Comparison of ENCODE assay signal across 7 mouse cellular contexts in the genomic region with DNA sequence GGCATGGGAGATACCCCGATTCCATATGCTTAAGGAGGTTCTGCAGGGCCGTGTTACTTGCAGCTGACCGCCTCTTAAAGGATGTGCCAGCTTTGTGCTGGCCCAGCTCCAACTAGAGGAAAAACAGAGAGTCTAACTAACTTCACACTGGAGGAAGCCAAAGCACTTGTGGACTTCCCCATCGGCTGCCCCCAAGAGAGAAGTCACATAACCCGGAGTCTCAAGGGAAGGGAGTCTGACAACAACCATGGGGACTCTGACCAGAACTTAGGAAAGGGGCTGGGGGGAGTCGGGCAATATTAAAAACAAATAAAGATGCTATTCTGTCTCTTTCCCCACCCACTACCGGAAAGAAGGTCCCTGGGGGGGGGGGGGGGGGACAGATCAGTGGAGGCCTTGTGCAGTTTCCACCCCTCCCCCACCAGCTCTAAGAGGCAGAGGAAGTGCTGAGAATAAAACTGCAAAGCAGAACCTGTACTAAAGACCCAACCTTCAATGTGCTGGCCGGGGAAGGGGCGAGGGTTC. TPM values are rescaled to one million over a fixed set of nuclear protein-coding genes. Genes with fewer than 3 reads are reported as not detected.
A peak's percentile ranks its signal among the peaks of the same experiment; 100 is the strongest.
DNase-seq lines count a peak whose midpoint lies in the region; ATAC-seq lines count a peak whose summit lies in the region.

No protein-coding gene starts in this region.

- peak; percentile 47 for DNase-seq in 416B (ENCODE audit: low read depth)
- DNase-seq in CD4-positive helper T cell, adult 2 months (ENCODE audit: low read depth, low spot score) = peak; percentile 76
- peak; percentile 71 for DNase-seq in left cerebral cortex, postnatal 4 days
- no peak for DNase-seq in testis, postnatal 14 days (ENCODE audit: low spot score)

- intact Hi-C loops in left cerebral cortex, postnatal 4 days (cut with DNase I) = no loop called here

- peaks cover 43% of the 10 kb centered on the region for H3K4me1 ChIP-seq in forebrain, embryonic 15.5 days
- H3K4me1 ChIP-seq in hindbrain, embryonic 13.5 days (replicated peaks) = peaks cover 67% of the 10 kb centered on the region
- H3K4me1 ChIP-seq in neural tube, embryonic 13.5 days (replicated peaks) = peaks cover 88% of the 10 kb centered on the region

- H3K4me2 ChIP-seq in forebrain, embryonic 15.5 days (replicated peaks) = no peak overlapping the region
- no peak overlapping the region for H3K4me2 ChIP-seq in hindbrain, embryonic 13.5 days
- peak overlapping the region; percentile 25; the same call in 1 of the 2 replicates for H3K4me2 ChIP-seq in neural tube, embryonic 13.5 days

- H3K9me3 ChIP-seq in forebrain, embryonic 15.5 days = no peaks in the 10 kb centered on the region
- H3K9me3 ChIP-seq in hindbrain, embryonic 13.5 days = no peaks in the 10 kb centered on the region
- no peaks in the 10 kb centered on the region for H3K9me3 ChIP-seq in neural tube, embryonic 13.5 days

- ATAC-seq in forebrain, embryonic 15.5 days (replicated peaks) = peak; percentile 49; the same call in 1 of the 2 replicates
- peak; percentile 40; the same call in 1 of the 2 replicates for ATAC-seq in hindbrain, embryonic 13.5 days (ENCODE audit: low FRiP score)
- ATAC-seq in neural tube, embryonic 13.5 days (ENCODE audit: low read depth) = peak; percentile 47; the same call in 1 of the 2 replicates

- H3K27ac ChIP-seq in forebrain, embryonic 15.5 days (replicated peaks) = 0 out of 2 replicates have a peak overlapping the region, but pooled peaks have one; percentile 13
- peak overlapping the region; percentile 75 for H3K27ac ChIP-seq in hindbrain, embryonic 13.5 days
- H3K27ac ChIP-seq in neural tube, embryonic 13.5 days (replicated peaks) = peak overlapping the region; percentile 72

- H3K36me3 ChIP-seq in forebrain, embryonic 15.5 days = no peaks in the 10 kb centered on the region
- H3K36me3 ChIP-seq in hindbrain, embryonic 13.5 days = no peaks in the 10 kb centered on the region
- H3K36me3 ChIP-seq in neural tube, embryonic 13.5 days = no peaks in the 10 kb centered on the region

- 19% methylated on average over 9 of the region's 9 CpGs for WGBS in forebrain, embryonic 15.5 days
- 34% methylated on average over 9 of the region's 9 CpGs for WGBS in hindbrain, embryonic 13.5 days
- WGBS in neural tube, embryonic 13.5 days = 28% methylated on average over 9 of the region's 9 CpGs

- H3K27me3 ChIP-seq in forebrain, embryonic 15.5 days = no peaks in the 10 kb centered on the region
- no peaks in the 10 kb centered on the region; the same call in 1 of the 2 replicates for H3K27me3 ChIP-seq in hindbrain, embryonic 13.5 days
- peaks cover 4% of the 10 kb centered on the region; the same call in 1 of the 2 replicates for H3K27me3 ChIP-seq in neural tube, embryonic 13.5 days

- no peak overlapping the region for H3K9ac ChIP-seq in forebrain, embryonic 15.5 days (replicated peaks)
- H3K9ac ChIP-seq in hindbrain, embryonic 13.5 days = no peak overlapping the region
- H3K9ac ChIP-seq in neural tube, embryonic 13.5 days = peak overlapping the region; percentile 36; the same call in 1 of the 2 replicates

- no peak overlapping the region for H3K4me3 ChIP-seq in forebrain, embryonic 15.5 days
- H3K4me3 ChIP-seq in hindbrain, embryonic 13.5 days = no peak overlapping the region
- no peak overlapping the region for H3K4me3 ChIP-seq in neural tube, embryonic 13.5 days

RNA-seq across cellular contexts. Expression of a gene that starts 17.3 kb away (rescaled TPM):
- polyA plus RNA-seq in forebrain, embryonic 15.5 days (2015; fragmentation: Nextera tagmentation; extraction: Ambion mirVana) = 2.0 and 2.2 TPM in 2 replicates
- 2.1 and 2.5 TPM in 2 replicates for polyA plus RNA-seq in hindbrain, embryonic 13.5 days (2015; fragmentation: Nextera tagmentation; extraction: Ambion mirVana)
- total RNA-seq in left cerebral cortex, postnatal 4 days (2021) = 10 to 100 TPM; 25.0 to 25.1 TPM
- 3.2 and 5.0 TPM in 2 replicates for polyA plus RNA-seq in neural tube, embryonic 13.5 days (2015; fragmentation: Nextera tagmentation; extraction: Ambion mirVana)

Comparison
In these comparisons a context has a peak if more than half of its experiments do, and no peak if none do; other contexts are left out.
1. H3K27ac ChIP-seq: peak in every context shown above with its lines; median percentile 75 in hindbrain, embryonic 13.5 days; 72 in neural tube, embryonic 13.5 days; 13 in forebrain, embryonic 15.5 days.